Mouse (Mus musculus): ENCODE measurements at regions not wholly inside any gene's neighbourhood (a gene's known extent, or its start where the extent isn't known, plus 50 kb on each side); places are given as distances from the start of the nearest gene placed in this dataset.
A peak's percentile ranks its signal among the peaks of the same experiment; 100 is the strongest.

DNA sequence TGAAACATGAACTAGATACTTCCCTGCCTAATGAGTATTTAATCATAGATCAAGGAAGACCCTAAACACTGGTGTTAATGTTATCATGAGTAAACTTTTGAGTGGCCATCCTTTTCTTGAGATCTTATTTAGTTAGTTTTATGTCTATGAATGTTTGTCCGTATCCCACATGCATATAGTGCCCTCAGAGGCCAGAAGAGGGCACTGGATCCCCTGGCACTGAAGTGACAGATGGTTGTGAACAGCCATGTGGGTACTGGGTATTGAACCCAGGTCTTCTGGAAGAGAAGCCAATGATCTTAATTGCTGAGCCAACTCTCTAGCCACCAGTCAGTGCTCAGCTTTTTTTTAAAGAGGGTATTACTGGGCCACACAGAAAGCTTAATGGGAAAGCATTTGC lies 408.6 kb upstream of the Hnrnpa3 start:
- Histone ChIP-seq H3K4me2 (no peak overlapping the region), H3K9me3 (no peaks in the 10 kb centered on the region), H3K36me3 (no peaks in the 10 kb centered on the region), H3K4me1 (replicated peaks) (peaks cover 18% of the 10 kb centered on the region), H3K27ac (replicated peaks) (no peak overlapping the region), H3K9ac (no peak overlapping the region), H3K27me3 (no peaks in the 10 kb centered on the region), H3K4me3 (no peak overlapping the region)
- 97% methylated on average over 1 of the region's 1 CpGs for WGBS
- no peak for ATAC-seq (ENCODE audit: low FRiP score, low read depth)

DNA sequence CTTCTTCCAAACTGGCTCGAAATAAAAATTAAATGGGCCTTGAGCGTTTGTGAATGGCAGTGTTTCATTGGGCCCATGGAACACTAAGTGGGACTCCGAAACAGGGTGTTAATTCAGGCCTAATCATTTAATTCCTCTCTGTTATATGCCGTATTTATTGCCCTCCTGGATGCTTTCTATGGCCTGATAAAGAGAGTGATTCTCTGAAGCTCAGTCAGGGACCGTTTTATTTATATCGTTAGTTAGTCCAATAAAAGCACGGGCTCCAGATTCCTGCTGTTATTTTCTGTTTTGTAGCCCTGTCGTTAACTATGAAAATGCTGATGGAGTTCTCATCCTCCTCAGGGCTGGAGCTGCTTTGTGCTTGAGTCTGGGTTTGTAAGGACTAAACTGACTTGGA lies 406.2 kb upstream of the Hnrnpa3 start:
- H3K27ac ChIP-seq (replicated peaks), result no peak overlapping the region
- H3K27me3 ChIP-seq, result no peaks in the 10 kb centered on the region
- 59% methylated on average over 8 of the region's 8 CpGs for WGBS
- H3K36me3 ChIP-seq, result no peaks in the 10 kb centered on the region
- H3K9me3 ChIP-seq, result no peaks in the 10 kb centered on the region
- no peak overlapping the region for H3K9ac ChIP-seq
- no peak for ATAC-seq (ENCODE audit: low FRiP score, low read depth)
- no peak overlapping the region for H3K4me2 ChIP-seq
- H3K4me1 ChIP-seq (replicated peaks), result peaks cover 5% of the 10 kb centered on the region; the same call in 1 of the 2 replicates
- no peak overlapping the region for H3K4me3 ChIP-seq

DNA sequence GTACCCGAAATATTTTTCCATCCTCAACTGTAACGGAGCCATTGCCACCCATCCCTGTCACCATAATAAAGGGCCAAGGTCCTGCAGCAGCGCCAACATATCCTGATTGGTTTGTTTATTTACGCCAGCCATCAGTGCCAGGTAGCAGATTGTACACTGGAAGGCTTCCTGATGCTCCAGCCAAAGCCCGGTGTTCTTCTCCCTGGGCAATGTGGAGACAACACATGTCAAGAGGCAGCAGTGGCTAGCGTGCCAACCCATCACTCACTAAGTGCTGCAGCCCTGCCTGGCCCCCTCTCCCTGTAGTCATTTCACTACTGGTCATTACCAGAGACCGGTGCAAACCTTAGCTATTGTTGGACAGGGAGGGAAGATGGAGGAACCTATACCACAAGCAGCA lies 393.8 kb upstream of the Hnrnpa3 start:
- 59% methylated on average over 7 of the region's 7 CpGs for WGBS
- no peak overlapping the region for H3K4me3 ChIP-seq
- ATAC-seq (ENCODE audit: low FRiP score, low read depth), result peak; percentile 61

DNA sequence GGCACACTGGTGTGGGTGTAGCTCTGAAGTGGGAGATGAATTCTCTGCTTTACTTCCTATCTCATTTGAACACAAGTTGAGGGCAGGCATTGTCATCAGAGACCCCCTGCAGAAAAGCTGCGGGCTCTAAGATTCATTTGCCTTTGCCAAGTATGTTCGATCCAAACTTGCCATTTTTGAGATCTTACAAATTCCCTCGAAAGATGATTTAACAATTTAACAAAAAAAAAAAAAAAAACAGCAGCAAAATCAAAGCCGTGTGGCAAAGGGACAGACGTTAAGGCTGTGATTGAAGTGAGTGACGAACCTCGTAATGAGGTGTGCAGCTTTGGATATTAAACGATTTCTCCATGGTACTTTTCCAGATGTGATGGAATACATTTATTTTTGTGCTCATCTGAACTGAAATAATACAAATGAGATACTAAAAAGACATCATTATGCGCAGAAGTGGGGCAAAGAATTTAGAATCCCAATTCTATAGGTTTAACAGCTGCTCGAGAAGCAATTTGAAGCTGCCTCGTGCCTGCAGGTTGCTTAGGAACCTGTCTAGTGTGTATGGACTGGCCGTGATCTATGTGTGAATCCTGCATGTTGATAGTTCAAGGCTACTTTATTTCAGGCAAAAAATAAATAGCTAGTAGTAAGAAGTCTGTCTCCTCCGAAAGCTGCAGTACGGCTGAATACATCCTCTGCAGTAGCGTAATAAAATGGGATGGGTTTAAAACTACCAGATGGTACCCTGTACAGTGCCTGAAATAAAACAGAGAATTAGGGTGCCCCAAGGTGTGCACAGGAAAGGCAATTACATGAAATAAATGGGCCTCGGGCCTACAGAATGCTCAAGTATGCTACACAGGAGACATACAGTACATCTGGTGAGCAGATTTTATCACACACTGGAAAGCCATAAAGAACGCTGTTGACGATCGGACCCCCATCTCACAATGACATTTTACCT lies 393.0 kb upstream of the Hnrnpa3 start:
- no peak overlapping the region for H3K4me3 ChIP-seq
- peaks cover 26% of the 10 kb centered on the region for H3K4me1 ChIP-seq (replicated peaks)
- H3K27ac ChIP-seq (replicated peaks), result peak overlapping the region; percentile 43
- H3K27me3 ChIP-seq, result no peaks in the 10 kb centered on the region
- no peak overlapping the region for H3K4me2 ChIP-seq
- no peak overlapping the region for H3K9ac ChIP-seq
- no peaks in the 10 kb centered on the region for H3K9me3 ChIP-seq
- H3K36me3 ChIP-seq, result no peaks in the 10 kb centered on the region
- 52% methylated on average over 19 of the region's 19 CpGs for whole genome bisulfite sequencing
- peak; percentile 38; the same call in 1 of the 2 replicates for ATAC-seq (ENCODE audit: low FRiP score, low read depth)

More for the DNA sequence above, 393.8 kb upstream of the Hnrnpa3 start:
- Histone ChIP-seq H3K9me3 (no peaks in the 10 kb centered on the region), H3K4me2 (no peak overlapping the region), H3K27ac (replicated peaks) (peak overlapping the region; percentile 43), H3K36me3 (no peaks in the 10 kb centered on the region), H3K27me3 (no peaks in the 10 kb centered on the region), H3K4me1 (replicated peaks) (peaks cover 26% of the 10 kb centered on the region), H3K9ac (no peak overlapping the region)

GRCm38 (mm10) chr2:75267949-75268348 lies 391.1 kb upstream of the Hnrnpa3 start:
- 69% methylated on average over 3 of the region's 3 CpGs for WGBS
- H3K27me3 ChIP-seq, result no peaks in the 10 kb centered on the region
- H3K9me3 ChIP-seq, result no peaks in the 10 kb centered on the region
- peaks cover 26% of the 10 kb centered on the region for H3K4me1 ChIP-seq (replicated peaks)
- H3K4me3 ChIP-seq, result no peak overlapping the region
- H3K9ac ChIP-seq, result no peak overlapping the region
- no peaks in the 10 kb centered on the region for H3K36me3 ChIP-seq
- H3K27ac ChIP-seq (replicated peaks), result no peak overlapping the region
- ATAC-seq (ENCODE audit: low FRiP score, low read depth), result no peak
- no peak overlapping the region for H3K4me2 ChIP-seq

GRCm38 (mm10) chr2:75269446-75269845 lies 389.6 kb upstream of the Hnrnpa3 start:
- no peaks in the 10 kb centered on the region for H3K9me3 ChIP-seq
- no peaks in the 10 kb centered on the region for H3K36me3 ChIP-seq
- WGBS, result 31% methylated on average over 8 of the region's 8 CpGs
- H3K4me2 ChIP-seq, result no peak overlapping the region
- H3K4me3 ChIP-seq, result no peak overlapping the region
- no peaks in the 10 kb centered on the region for H3K27me3 ChIP-seq
- peaks cover 26% of the 10 kb centered on the region for H3K4me1 ChIP-seq (replicated peaks)
- H3K9ac ChIP-seq, result no peak overlapping the region
- H3K27ac ChIP-seq (replicated peaks), result no peak overlapping the region
- peak; percentile 56; the same call in 1 of the 2 replicates for ATAC-seq (ENCODE audit: low FRiP score, low read depth)

DNA sequence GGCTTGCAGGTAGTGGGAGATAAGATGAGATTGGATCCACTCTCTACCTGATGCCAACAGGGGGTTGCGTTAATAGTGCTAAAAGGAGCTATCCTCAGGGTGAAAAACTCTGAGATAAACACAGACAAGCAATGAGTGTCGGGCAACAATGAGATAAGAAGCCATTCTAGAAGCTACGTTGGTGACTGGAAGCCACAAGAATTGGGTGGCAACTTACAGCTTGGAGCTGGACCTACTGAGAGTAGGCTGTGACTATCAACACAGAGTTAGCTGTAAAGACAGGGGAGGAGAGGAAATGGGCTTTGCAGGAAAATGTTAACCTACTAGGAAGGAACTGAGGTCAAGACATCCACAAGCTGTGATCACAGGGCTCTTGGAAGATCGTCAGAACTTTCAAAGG lies 388.9 kb upstream of the Hnrnpa3 start:
- no peaks in the 10 kb centered on the region for H3K36me3 ChIP-seq
- no peaks in the 10 kb centered on the region for H3K27me3 ChIP-seq
- no peaks in the 10 kb centered on the region for H3K9me3 ChIP-seq
- WGBS, result 80% methylated on average over 4 of the region's 4 CpGs
- no peak overlapping the region for H3K4me2 ChIP-seq
- no peak overlapping the region for H3K9ac ChIP-seq
- peaks cover 20% of the 10 kb centered on the region for H3K4me1 ChIP-seq (replicated peaks)
- no peak overlapping the region for H3K4me3 ChIP-seq
- no peak for ATAC-seq (ENCODE audit: low FRiP score, low read depth)
- H3K27ac ChIP-seq (replicated peaks), result no peak overlapping the region

GRCm38 (mm10) chr2:75287900-75288299 lies 371.2 kb upstream of the Hnrnpa3 start:
- Histone ChIP-seq H3K4me1 (replicated peaks) (no peaks in the 10 kb centered on the region), H3K4me3 (no peak overlapping the region), H3K27me3 (no peaks in the 10 kb centered on the region), H3K9me3 (no peaks in the 10 kb centered on the region), H3K9ac (no peak overlapping the region), H3K4me2 (no peak overlapping the region), H3K36me3 (no peaks in the 10 kb centered on the region), H3K27ac (replicated peaks) (no peak overlapping the region)
- WGBS, result 92% methylated on average over 1 of the region's 1 CpGs
- ATAC-seq (ENCODE audit: low FRiP score, low read depth), result no peak

DNA sequence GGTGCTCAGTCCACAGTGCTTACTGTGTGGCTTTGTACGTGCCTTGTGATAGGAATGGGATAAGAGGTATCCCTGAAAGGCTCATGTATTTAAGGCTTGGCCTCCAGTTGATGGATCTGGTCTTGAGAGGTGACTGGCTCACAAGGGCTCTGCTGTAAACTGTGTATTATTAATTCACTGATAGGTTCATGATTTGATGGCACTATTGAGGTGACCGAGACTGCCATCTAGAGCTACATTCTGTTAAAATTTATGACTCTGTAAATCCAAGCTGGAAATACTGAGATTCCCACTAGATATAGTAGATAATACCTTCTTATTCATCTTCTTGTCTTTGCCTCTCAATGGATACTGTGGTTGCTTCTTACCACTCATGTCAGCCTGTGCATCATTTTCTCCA lies 367.4 kb upstream of the Hnrnpa3 start:
- no peak overlapping the region for H3K4me3 ChIP-seq

DNA sequence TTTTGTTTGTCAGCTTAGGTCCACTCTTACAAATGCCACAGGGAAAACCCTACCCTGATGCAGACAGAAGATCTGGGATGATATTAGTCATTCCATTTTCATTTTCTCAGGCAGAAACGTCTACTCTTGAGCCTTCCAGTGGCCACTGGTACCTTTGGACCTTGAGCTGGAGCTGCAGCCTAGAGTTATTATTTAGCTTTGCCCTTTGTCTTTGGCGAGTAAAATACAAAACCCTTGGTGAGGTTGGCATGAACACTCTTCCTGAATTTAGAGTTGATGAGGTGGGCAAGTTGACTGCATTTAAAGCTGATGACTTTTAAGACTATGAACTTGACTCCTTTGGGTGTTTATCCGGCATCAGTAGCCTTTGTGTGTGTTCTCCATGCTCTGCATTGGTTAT lies 352.2 kb upstream of the Hnrnpa3 start:
- H3K4me3 ChIP-seq, result no peak overlapping the region
- no peaks in the 10 kb centered on the region for H3K9me3 ChIP-seq
- H3K27ac ChIP-seq (replicated peaks), result no peak overlapping the region
- H3K27me3 ChIP-seq, result no peaks in the 10 kb centered on the region
- no peaks in the 10 kb centered on the region; the same call in 1 of the 2 replicates for H3K4me1 ChIP-seq (replicated peaks)
- no peak overlapping the region for H3K9ac ChIP-seq
- ATAC-seq (ENCODE audit: low FRiP score, low read depth), result no peak
- WGBS, result 78% methylated on average over 3 of the region's 3 CpGs
- no peaks in the 10 kb centered on the region for H3K36me3 ChIP-seq
- H3K4me2 ChIP-seq, result no peak overlapping the region

More for the DNA sequence above, 367.4 kb upstream of the Hnrnpa3 start:
- H3K9me3 ChIP-seq, result no peaks in the 10 kb centered on the region
- no peak overlapping the region for H3K9ac ChIP-seq
- H3K4me2 ChIP-seq, result no peak overlapping the region
- H3K27ac ChIP-seq (replicated peaks), result no peak overlapping the region
- no peak for ATAC-seq (ENCODE audit: low FRiP score, low read depth)
- 86% methylated on average over 2 of the region's 2 CpGs for WGBS
- no peaks in the 10 kb centered on the region for H3K27me3 ChIP-seq
- no peaks in the 10 kb centered on the region for H3K4me1 ChIP-seq (replicated peaks)
- H3K36me3 ChIP-seq, result no peaks in the 10 kb centered on the region

GRCm38 (mm10) chr2:75311191-75311590 lies 347.9 kb upstream of the Hnrnpa3 start:
- H3K4me3 ChIP-seq, result no peak overlapping the region
- H3K9ac ChIP-seq, result no peak overlapping the region
- no peak overlapping the region for H3K4me2 ChIP-seq
- H3K27ac ChIP-seq (replicated peaks), result no peak overlapping the region
- H3K9me3 ChIP-seq, result no peaks in the 10 kb centered on the region
- H3K4me1 ChIP-seq (replicated peaks), result peaks cover 7% of the 10 kb centered on the region; the same call in 1 of the 2 replicates
- peaks cover 5% of the 10 kb centered on the region; the same call in 1 of the 2 replicates for H3K27me3 ChIP-seq
- WGBS, result 39% methylated on average over 4 of the region's 4 CpGs
- no peak for ATAC-seq (ENCODE audit: low FRiP score, low read depth)
- H3K36me3 ChIP-seq, result no peaks in the 10 kb centered on the region

- Histone ChIP-seq H3K36me3 (no peaks in the 10 kb centered on the region), H3K9ac (no peak overlapping the region), H3K27ac (replicated peaks) (no peak overlapping the region), H3K9me3 (no peaks in the 10 kb centered on the region), H3K4me3 (no peak overlapping the region), H3K4me1 (replicated peaks) (peaks cover 7% of the 10 kb centered on the region; the same call in 1 of the 2 replicates), H3K27me3 (peaks cover 5% of the 10 kb centered on the region; the same call in 1 of the 2 replicates), H3K4me2 (peak overlapping the region; percentile 40)
- ATAC-seq (ENCODE audit: low FRiP score, low read depth), result no peak
- 17% methylated on average over 7 of the region's 7 CpGs for WGBS
These were observed 346.8 kb upstream of the Hnrnpa3 start for GRCm38 (mm10) chr2:75312246-75312645.

All from hindbrain, embryonic 15.5 days (tissue).